ENCODE assay signal across 18 mouse cellular contexts in genomic region chr1:87321071-87321470, GRCm38 (mm10). TPM values are rescaled to one million over a fixed set of nuclear protein-coding genes. Genes with fewer than 3 reads are reported as not detected.
"Had no signal": no experiment of that assay in that cellular context is flagged by ENCODE, and none has a peak within 500 bp of the region (broad histone marks: within the 10 kb centered on the region; RNA-seq: fewer than 3 reads in every experiment).

No protein-coding gene starts in this region.

- H3K9ac ChIP-seq: lung, embryonic 14.5 days; midbrain, embryonic 12.5 days; neural tube, embryonic 13.5 days; neural tube, embryonic 15.5 days; stomach, embryonic 15.5 days had no signal

- H3K27ac ChIP-seq: midbrain, embryonic 10.5 days; midbrain, embryonic 12.5 days; neural tube, embryonic 13.5 days; neural tube, embryonic 15.5 days; stomach, embryonic 15.5 days; stomach, postnatal 0 days had no signal

- H3K27me3 ChIP-seq: midbrain, embryonic 12.5 days; neural tube, embryonic 13.5 days; neural tube, embryonic 15.5 days; stomach, embryonic 15.5 days had no signal

- DNase-seq: lung, adult 18-20 months; lung, embryonic 14.5 days; lung, postnatal 10 days; lung, postnatal 4 days; midbrain, embryonic 14.5 days; retina, postnatal 1 day; right cerebral cortex, adult 18-20 months; thymus, adult 18-20 months; thymus, postnatal 14 days; thymus, postnatal 36 days had no signal

- H3K9me3 ChIP-seq: stomach, embryonic 15.5 days had no signal

- H3K4me1 ChIP-seq: midbrain, embryonic 10.5 days; midbrain, embryonic 12.5 days; neural tube, embryonic 13.5 days; stomach, embryonic 15.5 days had no signal

- H3K36me3 ChIP-seq: midbrain, embryonic 10.5 days; midbrain, embryonic 12.5 days; neural tube, embryonic 13.5 days; neural tube, embryonic 15.5 days; stomach, embryonic 15.5 days had no signal

- H3K4me3 ChIP-seq: midbrain, embryonic 10.5 days; midbrain, embryonic 12.5 days; myocyte; neural tube, embryonic 13.5 days; neural tube, embryonic 15.5 days; stomach, embryonic 15.5 days had no signal

RNA-seq across cellular contexts. Expression of gene Efhd1, which starts 56.9 kb away (rescaled TPM):
- total RNA-seq: megakaryocyte-erythroid progenitor cell, adult 5-6 weeks had no signal
- polyA plus RNA-seq: lung, embryonic 14.5 days had no signal
